Mouse (Mus musculus) megakaryocyte progenitor cell, adult 5-6 weeks (primary cell): ENCODE results near the gene Fbxl21. TPM values are rescaled to one million over a fixed set of nuclear protein-coding genes. Genes with fewer than 3 reads are reported as not detected.

ENCODE experiments used
- ATAC-seq: replicated peaks from 2 replicates; pipeline ENCODE4 v1.8.0; 2016; ENCODE audit warnings: mild to moderate bottlenecking, moderate TSS enrichment, inconsistent platforms; ENCODE audit not compliant: poor library complexity
- total RNA-seq, 2 experiments: library from RNA; stranded (forward) in 1 of 2; stranded (reverse) in 1 of 2; fragments of 157-497, 149-512 nt in 1 of 2; fragments of 200-1000 nt in 1 of 2; gene quantifications; 2 replicates each; pipeline versions ENCODE4 v1.2.3 to v1.2.4; 2015 to 2017

The Fbxl21 gene
- total RNA-seq, 2 experiments from 2014 or later: 0.67 TPM; not detected in 1

DNA sequence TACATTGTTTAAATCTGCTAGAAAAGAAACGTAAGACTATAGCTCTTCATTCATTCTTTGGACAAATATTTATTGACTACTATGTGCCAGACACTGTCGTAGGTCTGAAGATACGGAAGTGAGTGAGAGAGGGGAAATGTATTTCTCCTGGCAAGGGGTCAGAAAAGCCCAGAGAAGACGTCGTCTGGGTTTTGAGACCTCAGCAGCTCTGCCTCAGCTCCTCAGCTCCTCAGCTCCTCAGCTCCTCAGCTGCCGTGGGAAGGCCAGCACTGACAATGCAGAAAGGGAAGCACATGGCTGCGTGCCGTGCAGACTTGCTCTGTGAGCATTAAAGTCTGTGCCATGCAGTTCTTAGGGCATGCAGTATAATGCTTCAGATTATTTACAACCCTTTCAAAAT is 7.4 kb downstream of the Fbxl21 start:
- ATAC-seq: 0 out of 2 replicates have a peak, but pooled peaks have one; percentile 14

GRCm38 (mm10) chr13:56534931-56535330 is 12.7 kb downstream of the Fbxl21 start:
- no peak for ATAC-seq

DNA sequence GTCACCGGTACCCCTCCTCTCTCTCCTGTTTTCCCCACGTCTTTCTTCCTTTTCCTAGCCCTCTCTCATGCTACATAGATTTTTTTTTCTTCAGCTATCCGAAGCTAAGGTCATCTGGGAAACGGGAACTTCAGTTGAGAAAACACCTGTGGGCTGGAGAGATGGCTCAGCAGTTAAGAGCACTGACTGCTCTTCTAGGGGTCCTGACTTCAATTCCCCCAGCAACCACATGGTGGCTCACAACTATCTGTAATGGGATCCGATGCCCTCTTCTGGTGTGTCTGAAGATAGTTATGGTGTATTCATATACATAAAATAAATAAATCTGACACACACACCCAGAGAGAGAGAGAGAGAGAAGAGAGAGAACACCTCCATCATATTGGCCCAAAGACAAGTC is 13.3 kb downstream of the Fbxl21 start:
- ATAC-seq: no peak

GRCm38 (mm10) chr13:56537026-56537425 is 14.8 kb downstream of the Fbxl21 start:
- ATAC-seq: no peak

DNA sequence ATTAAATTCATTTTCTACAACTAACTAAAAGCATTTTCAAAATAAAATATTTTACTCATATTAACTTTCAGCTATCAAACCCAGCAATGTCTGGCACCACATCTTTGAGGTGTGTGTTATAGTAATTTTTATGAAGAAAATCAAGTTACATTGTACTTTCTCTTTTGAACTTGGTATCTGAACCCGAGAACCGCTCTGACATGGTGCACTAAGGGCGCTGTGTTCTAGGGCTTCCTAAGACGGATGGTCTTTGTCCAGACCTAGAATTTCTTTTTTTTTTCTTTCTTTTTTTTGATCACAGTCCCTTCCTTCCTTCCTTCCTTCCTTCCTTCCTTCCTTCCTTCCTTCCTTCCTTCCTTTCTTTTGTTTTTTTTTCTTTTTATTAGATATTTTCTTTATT is 17.6 kb downstream of the Fbxl21 start:
- ATAC-seq: no peak

- ATAC-seq: no peak
Observed at GRCm38 (mm10) chr13:56543805-56544204, 21.5 kb downstream of the Fbxl21 start.

DNA sequence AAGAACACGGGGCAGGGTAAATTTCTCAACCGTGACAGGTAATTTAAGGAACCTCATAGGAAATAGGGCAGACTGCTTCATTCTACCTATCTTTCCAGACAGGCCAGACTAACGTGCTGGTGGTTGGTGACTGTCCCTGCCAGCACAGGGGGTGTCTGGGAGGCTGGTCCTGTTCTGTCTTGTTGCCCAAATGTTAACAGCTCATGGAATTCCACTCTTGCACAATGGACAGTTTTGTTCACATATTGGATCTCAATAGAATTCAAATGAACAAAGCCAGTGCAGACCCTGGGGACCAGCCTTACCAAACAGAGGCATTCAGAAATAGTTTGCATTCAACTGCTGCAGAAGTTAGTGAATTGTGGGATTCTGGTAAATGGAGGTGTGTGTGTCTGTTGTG is 22.7 kb downstream of the Fbxl21 start:
- no peak for ATAC-seq

DNA sequence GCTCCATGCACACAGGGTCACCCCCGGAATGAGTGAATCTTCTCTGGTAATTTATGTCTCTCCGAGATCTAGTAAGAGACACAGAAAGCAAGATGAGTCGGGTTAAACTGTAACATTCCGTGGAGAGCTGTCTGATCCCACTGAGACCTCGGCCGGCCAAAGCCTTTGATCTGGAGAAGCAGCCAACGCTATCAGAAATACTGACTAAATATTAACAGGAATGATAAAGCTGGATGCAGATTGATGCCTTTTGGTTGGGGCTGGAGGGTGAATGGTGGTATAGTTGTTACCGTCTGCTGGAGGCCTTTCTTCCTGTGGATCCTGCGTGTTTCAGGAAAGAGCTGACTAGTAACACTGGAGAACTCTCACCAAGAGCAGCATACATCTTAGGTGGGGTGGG is 26.1 kb downstream of the Fbxl21 start, which contains the start of gene Lect2:
Gene Lect2, minus strand, starts transcription at position 102 of the 400 bp plus-strand sequence.
- ATAC-seq: no peak

DNA sequence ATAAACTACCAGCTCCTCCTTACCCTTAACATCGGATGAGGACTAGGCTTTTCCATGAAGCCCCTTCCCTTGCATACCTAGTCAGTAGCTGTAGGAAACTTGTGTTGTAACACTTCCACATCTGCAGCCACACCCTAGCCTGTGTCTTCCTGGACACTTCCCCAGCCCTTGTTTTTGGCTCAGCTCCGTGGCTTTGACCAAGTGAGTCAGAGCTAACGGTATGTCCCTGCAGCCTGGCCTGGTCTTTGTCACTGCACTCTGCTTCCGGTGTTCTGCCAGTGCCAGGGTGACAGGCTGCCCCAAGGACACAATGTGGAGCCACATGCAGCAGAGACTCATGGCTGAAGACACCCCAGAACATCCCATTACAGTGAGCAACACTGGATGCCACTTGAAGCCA is 27.1 kb downstream of the Fbxl21 start:
- ATAC-seq: peak; percentile 95

DNA sequence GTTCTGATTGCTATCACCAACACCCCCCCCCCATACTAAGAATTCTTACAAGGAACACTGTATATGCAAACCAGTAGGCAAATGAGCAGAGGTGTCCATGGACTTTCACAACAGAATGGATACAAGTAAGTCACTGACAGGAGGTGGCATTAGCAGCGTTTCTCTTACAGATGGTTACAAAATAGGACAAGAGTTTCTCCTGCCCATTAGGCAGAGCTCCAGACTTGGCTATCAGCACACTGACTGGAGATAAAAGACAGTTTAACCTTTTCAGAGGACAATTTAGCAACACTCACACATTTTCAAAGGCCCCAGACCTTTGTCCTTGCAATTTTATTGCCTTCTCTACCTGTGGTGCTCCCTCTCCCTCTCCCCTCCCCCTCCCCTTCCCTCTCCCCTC is 28.3 kb downstream of the Fbxl21 start:
- peak; percentile 27; the same call in 1 of the 2 replicates for ATAC-seq

DNA sequence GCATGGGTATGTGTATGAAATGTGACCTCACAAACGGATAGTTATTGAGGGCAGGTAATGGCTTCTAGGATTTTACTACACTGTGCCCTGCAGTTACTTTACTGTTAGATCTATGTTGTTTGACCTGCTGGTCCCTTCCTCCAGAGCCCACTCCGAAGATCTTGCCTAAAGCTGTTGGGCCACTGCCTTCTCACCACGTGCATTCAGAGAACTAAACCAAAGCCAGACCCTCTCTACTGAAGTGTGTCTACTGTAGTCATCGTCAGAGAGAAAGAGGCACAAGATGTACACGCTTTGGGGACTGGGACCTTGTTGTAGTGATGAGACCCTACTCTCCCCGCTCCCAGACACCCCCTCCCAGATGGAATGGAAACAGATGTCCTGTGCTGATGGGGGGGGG is 29.4 kb downstream of the Fbxl21 start:
- ATAC-seq: no peak

DNA sequence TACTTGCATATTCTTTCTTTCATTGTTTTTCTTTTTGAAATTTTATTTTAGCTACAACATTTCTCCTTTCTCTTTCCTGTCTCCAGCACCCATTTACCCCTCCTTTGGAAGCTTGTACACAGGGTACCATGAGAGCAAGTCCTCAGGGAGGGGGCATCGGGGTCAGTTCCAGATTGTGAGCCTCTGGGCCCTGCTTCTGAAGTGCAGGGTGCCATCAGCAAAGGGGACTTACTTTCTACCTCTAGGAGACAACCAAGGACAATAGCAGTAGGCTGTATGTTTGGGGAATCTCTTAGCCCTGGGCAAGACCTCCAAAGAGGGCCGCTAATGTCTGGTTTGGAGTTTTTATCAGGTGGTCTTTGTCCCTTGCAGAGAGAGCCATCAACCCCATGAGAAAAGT is 31.7 kb downstream of the Fbxl21 start:
- ATAC-seq: no peak

GRCm38 (mm10) chr13:56554409-56554808 is 32.1 kb downstream of the Fbxl21 start:
- peak; percentile 70 for ATAC-seq

- peak; percentile 42; the same call in 1 of the 2 replicates for ATAC-seq
Observed at GRCm38 (mm10) chr13:56555957-56556356, 33.7 kb downstream of the Fbxl21 start.

DNA sequence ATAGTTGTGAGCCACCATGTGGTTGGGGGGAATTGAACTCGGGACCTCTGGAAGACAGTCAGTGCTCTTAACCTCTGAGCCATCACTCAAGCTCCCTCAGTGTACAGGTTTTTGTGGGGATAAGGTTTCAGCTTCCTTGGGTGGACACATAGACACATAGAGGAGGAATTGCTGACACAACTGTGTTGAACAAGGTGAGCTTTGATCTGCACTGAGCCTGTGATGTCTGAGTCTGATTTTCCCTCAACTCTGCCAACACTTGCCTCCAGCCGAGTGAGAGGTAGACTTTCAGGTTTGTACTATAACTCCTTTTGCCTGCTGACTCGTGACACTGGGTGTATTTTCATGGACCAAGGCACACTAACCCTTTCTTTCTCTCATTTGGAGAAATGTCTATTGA is 34.4 kb downstream of the Fbxl21 start:
- no peak for ATAC-seq

- ATAC-seq: no peak
Observed at GRCm38 (mm10) chr13:56558811-56559210, 36.5 kb downstream of the Fbxl21 start.

DNA sequence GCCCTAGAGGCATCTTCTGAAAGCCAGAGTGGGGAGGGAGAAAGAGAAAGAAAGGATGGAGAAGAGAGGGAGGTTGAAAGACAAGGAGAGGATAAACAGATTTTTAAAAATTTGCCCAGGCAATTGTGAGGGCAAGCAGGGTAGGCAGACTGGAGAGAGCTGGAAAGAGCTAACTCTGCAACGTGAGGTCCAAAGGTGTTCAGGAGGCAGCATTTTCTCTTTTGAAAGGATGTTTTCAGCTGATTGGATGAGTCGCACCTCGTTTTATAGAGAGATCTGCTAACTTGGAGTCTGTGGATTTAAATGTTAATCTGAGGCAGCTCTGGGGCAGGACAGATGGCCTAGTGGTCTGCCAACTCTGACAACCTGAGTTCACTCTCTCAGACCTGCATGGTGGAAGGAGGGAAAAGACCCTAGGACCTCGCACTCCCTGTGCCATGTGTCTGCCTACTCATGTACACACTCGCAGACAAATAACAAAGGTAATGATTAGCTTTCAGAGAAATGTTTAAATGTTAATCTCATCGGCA is 37.6 kb downstream of the Fbxl21 start:
- no peak for ATAC-seq

GRCm38 (mm10) chr13:56561129-56561528 is 38.9 kb downstream of the Fbxl21 start:
- ATAC-seq: no peak

GRCm38 (mm10) chr13:56563075-56563474 is 40.8 kb downstream of the Fbxl21 start:
- 0 out of 2 replicates have a peak, but pooled peaks have one; percentile 55 for ATAC-seq

GRCm38 (mm10) chr13:56566336-56566735 is 44.1 kb downstream of the Fbxl21 start:
- ATAC-seq: no peak

DNA sequence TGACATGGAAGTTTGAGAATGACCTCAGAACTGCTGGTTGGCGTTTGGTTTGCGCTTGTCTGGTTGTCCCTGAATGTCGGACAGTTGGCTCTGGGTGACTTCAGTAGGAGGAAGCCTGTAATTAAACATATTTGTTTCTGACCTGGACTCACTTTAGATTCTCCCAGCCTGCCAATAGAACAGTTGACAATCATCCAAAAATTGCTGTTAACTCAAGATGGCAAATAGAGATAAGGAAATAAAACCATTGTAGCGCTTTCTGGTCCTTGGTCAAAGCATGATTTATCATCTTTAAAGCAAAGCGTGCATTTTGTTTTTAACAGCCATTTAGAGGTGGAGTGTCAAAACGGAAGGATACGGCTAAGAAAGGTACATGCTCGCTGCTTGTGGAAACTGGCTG is 49.4 kb downstream of the Fbxl21 start:
- ATAC-seq: no peak

DNA sequence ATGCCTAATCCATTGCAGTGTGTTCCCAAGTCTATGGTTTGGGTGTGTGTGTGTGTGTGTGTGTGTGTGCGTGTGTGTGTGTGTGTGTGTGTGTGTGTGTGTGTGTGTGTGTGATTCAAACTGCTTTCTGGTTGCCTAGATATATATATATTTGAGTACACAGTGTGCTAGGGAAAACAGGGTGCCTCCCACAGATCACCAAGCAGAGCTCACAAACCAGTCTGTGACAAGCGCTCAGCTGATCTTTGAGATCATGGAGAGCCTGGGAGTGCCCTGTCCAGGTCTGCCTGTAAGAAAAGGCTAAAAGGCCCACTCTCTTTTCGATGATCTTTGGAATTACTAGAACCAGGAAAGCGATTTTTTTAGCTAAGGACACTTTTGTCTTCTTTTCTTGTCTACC is 52.8 kb downstream of the Fbxl21 start:
- no peak for ATAC-seq

GRCm38 (mm10) chr13:56575701-56576321 is 53.5 kb downstream of the Fbxl21 start:
- peak; percentile 97 for ATAC-seq
